Mouse (Mus musculus): Measurements from ENCODE around the gene Klc2. TPM values are rescaled to one million over a fixed set of nuclear protein-coding genes. Genes with fewer than 3 reads are reported as not detected.

Gene Klc2
- polyA plus RNA-seq, 1 experiment from 2014 or later: 55.5 TPM

GRCm38 (mm10) chr19:5131237-5131636 lies 12.9 kb upstream of the Klc2 start:
- WGBS: 80% methylated on average over 4 of the region's 4 CpGs
- ATAC-seq: no peak
- Histone ChIP-seq H3K4me1 (replicated peaks; ENCODE audit: control insufficient read depth, insufficient read depth, low read length) (no peaks in the 10 kb centered on the region), H3K27me3 (replicated peaks; ENCODE audit: control insufficient read depth, insufficient read depth, low read length) (no peaks in the 10 kb centered on the region), H3K4me2 (ENCODE audit: low read length) (no peak overlapping the region), H3K4me3 (replicated peaks; ENCODE audit: low read length) (no peak overlapping the region), H3K9me3 (ENCODE audit: control insufficient read depth, low read length) (no peaks in the 10 kb centered on the region), H3K36me3 (ENCODE audit: control insufficient read depth, insufficient read depth) (no peaks in the 10 kb centered on the region), H3K9ac (replicated peaks; ENCODE audit: low read depth, low read length) (no peak overlapping the region), H3K27ac (ENCODE audit: low read length) (no peak overlapping the region)

- Histone ChIP-seq H3K4me1 (replicated peaks; ENCODE audit: control insufficient read depth, insufficient read depth, low read length) (no peaks in the 10 kb centered on the region), H3K27ac (ENCODE audit: low read length) (no peak overlapping the region), H3K4me2 (ENCODE audit: low read length) (no peak overlapping the region), H3K4me3 (replicated peaks; ENCODE audit: low read length) (no peak overlapping the region), H3K27me3 (replicated peaks; ENCODE audit: control insufficient read depth, insufficient read depth, low read length) (no peaks in the 10 kb centered on the region), H3K36me3 (ENCODE audit: control insufficient read depth, insufficient read depth) (no peaks in the 10 kb centered on the region), H3K9ac (replicated peaks; ENCODE audit: low read depth, low read length) (no peak overlapping the region), H3K9me3 (ENCODE audit: control insufficient read depth, low read length) (no peaks in the 10 kb centered on the region)
- 25% methylated on average over 1 of the region's 1 CpGs for WGBS
- no peak for ATAC-seq
Measured at GRCm38 (mm10) chr19:5129770-5130169, 11.4 kb upstream of the Klc2 start.

- H3K27ac ChIP-seq (ENCODE audit: low read length): no peak overlapping the region
- no peak overlapping the region for H3K4me3 ChIP-seq (replicated peaks; ENCODE audit: low read length)
- peaks cover under 1% of the 10 kb centered on the region; the same call in 1 of the 2 replicates for H3K4me1 ChIP-seq (replicated peaks; ENCODE audit: control insufficient read depth, insufficient read depth, low read length)
- H3K27me3 ChIP-seq (replicated peaks; ENCODE audit: control insufficient read depth, insufficient read depth, low read length): no peaks in the 10 kb centered on the region
- no peaks in the 10 kb centered on the region for H3K36me3 ChIP-seq (ENCODE audit: control insufficient read depth, insufficient read depth)
- no peaks in the 10 kb centered on the region for H3K9me3 ChIP-seq (ENCODE audit: control insufficient read depth, low read length)
- ATAC-seq: no peak
- no peak overlapping the region for H3K9ac ChIP-seq (replicated peaks; ENCODE audit: low read depth, low read length)
- WGBS: 72% methylated on average over 7 of the region's 7 CpGs
- H3K4me2 ChIP-seq (ENCODE audit: low read length): no peak overlapping the region
Measured at GRCm38 (mm10) chr19:5124055-5124614, 5.8 kb upstream of the Klc2 start.

GRCm38 (mm10) chr19:5123241-5123640 lies 4.9 kb upstream of the Klc2 start:
- H3K4me3 ChIP-seq (replicated peaks; ENCODE audit: low read length): no peak overlapping the region
- no peaks in the 10 kb centered on the region for H3K36me3 ChIP-seq (ENCODE audit: control insufficient read depth, insufficient read depth)
- H3K27ac ChIP-seq (ENCODE audit: low read length): no peak overlapping the region
- 89% methylated on average over 3 of the region's 3 CpGs for WGBS
- peaks cover 8% of the 10 kb centered on the region; the same call in 1 of the 2 replicates for H3K4me1 ChIP-seq (replicated peaks; ENCODE audit: control insufficient read depth, insufficient read depth, low read length)
- no peak for ATAC-seq
- no peaks in the 10 kb centered on the region for H3K9me3 ChIP-seq (ENCODE audit: control insufficient read depth, low read length)
- no peak overlapping the region for H3K4me2 ChIP-seq (ENCODE audit: low read length)
- no peaks in the 10 kb centered on the region for H3K27me3 ChIP-seq (replicated peaks; ENCODE audit: control insufficient read depth, insufficient read depth, low read length)
- H3K9ac ChIP-seq (replicated peaks; ENCODE audit: low read depth, low read length): no peak overlapping the region

- Histone ChIP-seq H3K4me2 (ENCODE audit: low read length) (no peak overlapping the region), H3K9me3 (ENCODE audit: control insufficient read depth, low read length) (no peaks in the 10 kb centered on the region), H3K4me1 (replicated peaks; ENCODE audit: control insufficient read depth, insufficient read depth, low read length) (peaks cover 8% of the 10 kb centered on the region; the same call in 1 of the 2 replicates), H3K36me3 (ENCODE audit: control insufficient read depth, insufficient read depth) (no peaks in the 10 kb centered on the region), H3K27ac (ENCODE audit: low read length) (no peak overlapping the region), H3K27me3 (replicated peaks; ENCODE audit: control insufficient read depth, insufficient read depth, low read length) (no peaks in the 10 kb centered on the region), H3K4me3 (replicated peaks; ENCODE audit: low read length) (no peak overlapping the region), H3K9ac (replicated peaks; ENCODE audit: low read depth, low read length) (no peak overlapping the region)
- ATAC-seq: no peak
- WGBS: 67% methylated on average over 10 of the region's 10 CpGs
Measured at GRCm38 (mm10) chr19:5122492-5122891, 4.1 kb upstream of the Klc2 start.

- Histone ChIP-seq H3K9ac (replicated peaks; ENCODE audit: low read depth, low read length) (peak overlapping the region; percentile 77), H3K4me1 (replicated peaks; ENCODE audit: control insufficient read depth, insufficient read depth, low read length) (peaks cover 19% of the 10 kb centered on the region), H3K27me3 (replicated peaks; ENCODE audit: control insufficient read depth, insufficient read depth, low read length) (no peaks in the 10 kb centered on the region), H3K27ac (ENCODE audit: low read length) (peak overlapping the region; percentile 81), H3K9me3 (ENCODE audit: control insufficient read depth, low read length) (no peaks in the 10 kb centered on the region), H3K36me3 (ENCODE audit: control insufficient read depth, insufficient read depth) (no peaks in the 10 kb centered on the region; the same call in 1 of the 2 replicates), H3K4me3 (replicated peaks; ENCODE audit: low read length) (peak overlapping the region; percentile 63), H3K4me2 (ENCODE audit: low read length) (peak overlapping the region; percentile 56)
- peak; percentile 91 for ATAC-seq
- WGBS: under 1% methylated on average over 83 of the region's 83 CpGs
Measured at GRCm38 (mm10) chr19:5117494-5118383, 621 bp downstream of the Klc2 start.

GRCm38 (mm10) chr19:5113783-5114182 lies 4.6 kb downstream of the Klc2 start:
- Histone ChIP-seq H3K27me3 (replicated peaks; ENCODE audit: control insufficient read depth, insufficient read depth, low read length) (no peaks in the 10 kb centered on the region), H3K36me3 (ENCODE audit: control insufficient read depth, insufficient read depth) (peaks cover 14% of the 10 kb centered on the region), H3K9ac (replicated peaks; ENCODE audit: low read depth, low read length) (no peak overlapping the region), H3K27ac (ENCODE audit: low read length) (no peak overlapping the region), H3K4me2 (ENCODE audit: low read length) (no peak overlapping the region), H3K9me3 (ENCODE audit: control insufficient read depth, low read length) (no peaks in the 10 kb centered on the region), H3K4me1 (replicated peaks; ENCODE audit: control insufficient read depth, insufficient read depth, low read length) (peaks cover 15% of the 10 kb centered on the region), H3K4me3 (replicated peaks; ENCODE audit: low read length) (no peak overlapping the region)
- ATAC-seq: no peak
- 92% methylated on average over 7 of the region's 7 CpGs for whole genome bisulfite sequencing

- no peak overlapping the region for H3K4me2 ChIP-seq (ENCODE audit: low read length)
- no peak overlapping the region for H3K9ac ChIP-seq (replicated peaks; ENCODE audit: low read depth, low read length)
- H3K9me3 ChIP-seq (ENCODE audit: control insufficient read depth, low read length): no peaks in the 10 kb centered on the region
- H3K36me3 ChIP-seq (ENCODE audit: control insufficient read depth, insufficient read depth): peaks cover 17% of the 10 kb centered on the region
- no peak for ATAC-seq
- peaks cover 14% of the 10 kb centered on the region for H3K4me1 ChIP-seq (replicated peaks; ENCODE audit: control insufficient read depth, insufficient read depth, low read length)
- no peak overlapping the region for H3K4me3 ChIP-seq (replicated peaks; ENCODE audit: low read length)
- WGBS: 75% methylated on average over 19 of the region's 19 CpGs
- no peak overlapping the region for H3K27ac ChIP-seq (ENCODE audit: low read length)
- H3K27me3 ChIP-seq (replicated peaks; ENCODE audit: control insufficient read depth, insufficient read depth, low read length): no peaks in the 10 kb centered on the region
Measured at GRCm38 (mm10) chr19:5109659-5110453, 8.5 kb downstream of the Klc2 start.

GRCm38 (mm10) chr19:5108702-5109101 lies 9.7 kb downstream of the Klc2 start:
- H3K4me1 ChIP-seq (replicated peaks; ENCODE audit: control insufficient read depth, insufficient read depth, low read length): peaks cover 14% of the 10 kb centered on the region
- no peak overlapping the region for H3K4me3 ChIP-seq (replicated peaks; ENCODE audit: low read length)
- WGBS: 71% methylated on average over 4 of the region's 4 CpGs
- no peaks in the 10 kb centered on the region for H3K27me3 ChIP-seq (replicated peaks; ENCODE audit: control insufficient read depth, insufficient read depth, low read length)
- H3K4me2 ChIP-seq (ENCODE audit: low read length): no peak overlapping the region
- peaks cover 26% of the 10 kb centered on the region for H3K36me3 ChIP-seq (ENCODE audit: control insufficient read depth, insufficient read depth)
- no peak overlapping the region for H3K27ac ChIP-seq (ENCODE audit: low read length)
- no peak overlapping the region for H3K9ac ChIP-seq (replicated peaks; ENCODE audit: low read depth, low read length)
- H3K9me3 ChIP-seq (ENCODE audit: control insufficient read depth, low read length): no peaks in the 10 kb centered on the region
- ATAC-seq: no peak
